Mouse (Mus musculus): ENCODE measurements around the gene Cuedc2. TPM values are rescaled to one million over a fixed set of nuclear protein-coding genes. Genes with fewer than 3 reads are reported as not detected.

Cuedc2 gene
- polyA plus RNA-seq (2014; fragmentation: Nextera tagmentation; extraction: Ambion mirVana) = 217 and 242 TPM in 2 replicates

GRCm38 (mm10) chr19:46338331-46338936, at the start of gene Cuedc2:
Gene Cuedc2 (minus strand): TSS chr19:46338702.
- Histone ChIP-seq H3K9me3 (ENCODE audit: control insufficient read depth, low read length) (no peaks in the 10 kb centered on the region), H3K4me2 (ENCODE audit: low read depth, low read length, severe bottlenecking) (peak within 1 kb of the TSS; percentile 64), H3K4me1 (replicated peaks; ENCODE audit: control insufficient read depth, insufficient read depth, low read length) (peaks cover 6% of the 10 kb centered on the region; the same call in 1 of the 2 replicates), H3K27me3 (ENCODE audit: control insufficient read depth, insufficient read depth, low read length) (no peaks in the 10 kb centered on the region), H3K4me3 (ENCODE audit: low read depth, low read length) (peak within 1 kb of the TSS; percentile 54), H3K27ac (ENCODE audit: low read depth, low read length) (no peak within 1 kb of the TSS), H3K9ac (ENCODE audit: low read length) (peak within 1 kb of the TSS; percentile 69), H3K36me3 (ENCODE audit: control insufficient read depth, insufficient read depth, low read length) (no peaks in the 10 kb centered on the region)
- ATAC-seq (replicated peaks; ENCODE audit: low FRiP score) (peak; percentile 90), DNase-seq (ENCODE audit: low spot score) (peak; percentile 97)
- under 1% methylated on average over 31 of the region's 31 CpGs for WGBS

- H3K27me3 ChIP-seq (ENCODE audit: control insufficient read depth, insufficient read depth, low read length) = no peaks in the 10 kb centered on the region
- H3K36me3 ChIP-seq (ENCODE audit: control insufficient read depth, insufficient read depth, low read length) = peaks cover 32% of the 10 kb centered on the region
- ATAC-seq (replicated peaks; ENCODE audit: low FRiP score) = no peak
Observed at GRCm38 (mm10) chr19:46382275-46382674, 43.8 kb upstream of the Cuedc2 start.

GRCm38 (mm10) chr19:46375891-46376290, 37.4 kb upstream of the Cuedc2 start:
- H3K27me3 ChIP-seq (ENCODE audit: control insufficient read depth, insufficient read depth, low read length) = no peaks in the 10 kb centered on the region
- H3K36me3 ChIP-seq (ENCODE audit: control insufficient read depth, insufficient read depth, low read length) = peaks cover 9% of the 10 kb centered on the region
- no peak overlapping the region for H3K9ac ChIP-seq (ENCODE audit: low read length)
- no peak overlapping the region for H3K27ac ChIP-seq (ENCODE audit: low read depth, low read length)
- H3K4me1 ChIP-seq (replicated peaks; ENCODE audit: control insufficient read depth, insufficient read depth, low read length) = no peaks in the 10 kb centered on the region
- no peak overlapping the region for H3K4me2 ChIP-seq (ENCODE audit: low read depth, low read length, severe bottlenecking)
- no peak overlapping the region for H3K4me3 ChIP-seq (ENCODE audit: low read depth, low read length)
- WGBS = 70% methylated on average over 4 of the region's 4 CpGs
- no peaks in the 10 kb centered on the region for H3K9me3 ChIP-seq (ENCODE audit: control insufficient read depth, low read length)
- DNase-seq (ENCODE audit: low spot score) = no peak
- ATAC-seq (replicated peaks; ENCODE audit: low FRiP score) = no peak

More at GRCm38 (mm10) chr19:46382275-46382674, 43.8 kb upstream of the Cuedc2 start:
- DNase-seq (ENCODE audit: low spot score) = no peak
- Histone ChIP-seq H3K4me3 (ENCODE audit: low read depth, low read length) (no peak overlapping the region), H3K27ac (ENCODE audit: low read depth, low read length) (no peak overlapping the region), H3K9me3 (ENCODE audit: control insufficient read depth, low read length) (no peaks in the 10 kb centered on the region), H3K4me2 (ENCODE audit: low read depth, low read length, severe bottlenecking) (no peak overlapping the region), H3K9ac (ENCODE audit: low read length) (no peak overlapping the region), H3K4me1 (replicated peaks; ENCODE audit: control insufficient read depth, insufficient read depth, low read length) (no peaks in the 10 kb centered on the region)
- WGBS = 94% methylated on average over 9 of the region's 9 CpGs

- Histone ChIP-seq H3K27ac (ENCODE audit: low read depth, low read length) (no peak overlapping the region), H3K36me3 (ENCODE audit: control insufficient read depth, insufficient read depth, low read length) (peaks cover 5% of the 10 kb centered on the region), H3K27me3 (ENCODE audit: control insufficient read depth, insufficient read depth, low read length) (no peaks in the 10 kb centered on the region), H3K9ac (ENCODE audit: low read length) (no peak overlapping the region), H3K4me1 (replicated peaks; ENCODE audit: control insufficient read depth, insufficient read depth, low read length) (no peaks in the 10 kb centered on the region), H3K4me2 (ENCODE audit: low read depth, low read length, severe bottlenecking) (no peak overlapping the region), H3K9me3 (ENCODE audit: control insufficient read depth, low read length) (no peaks in the 10 kb centered on the region), H3K4me3 (ENCODE audit: low read depth, low read length) (no peak overlapping the region)
- 64% methylated on average over 5 of the region's 5 CpGs for WGBS
- DNase-seq (ENCODE audit: low spot score) (no peak), ATAC-seq (replicated peaks; ENCODE audit: low FRiP score) (no peak)
Observed at GRCm38 (mm10) chr19:46375489-46375888, 37.0 kb upstream of the Cuedc2 start.

GRCm38 (mm10) chr19:46374477-46375088, 36.1 kb upstream of the Cuedc2 start:
- no peak overlapping the region for H3K27ac ChIP-seq (ENCODE audit: low read depth, low read length)
- DNase-seq (ENCODE audit: low spot score) (no peak), ATAC-seq (replicated peaks; ENCODE audit: low FRiP score) (0 out of 2 replicates have a peak, but pooled peaks have one; percentile 27)
- H3K4me3 ChIP-seq (ENCODE audit: low read depth, low read length) = no peak overlapping the region
- no peak overlapping the region for H3K4me2 ChIP-seq (ENCODE audit: low read depth, low read length, severe bottlenecking)
- H3K36me3 ChIP-seq (ENCODE audit: control insufficient read depth, insufficient read depth, low read length) = peaks cover 3% of the 10 kb centered on the region
- no peaks in the 10 kb centered on the region for H3K27me3 ChIP-seq (ENCODE audit: control insufficient read depth, insufficient read depth, low read length)
- WGBS = 46% methylated on average over 21 of the region's 21 CpGs
- H3K4me1 ChIP-seq (replicated peaks; ENCODE audit: control insufficient read depth, insufficient read depth, low read length) = no peaks in the 10 kb centered on the region
- H3K9ac ChIP-seq (ENCODE audit: low read length) = no peak overlapping the region
- H3K9me3 ChIP-seq (ENCODE audit: control insufficient read depth, low read length) = no peaks in the 10 kb centered on the region

GRCm38 (mm10) chr19:46369204-46369603, 30.7 kb upstream of the Cuedc2 start:
- H3K4me1 ChIP-seq (replicated peaks; ENCODE audit: control insufficient read depth, insufficient read depth, low read length) = no peaks in the 10 kb centered on the region
- 38% methylated on average over 4 of the region's 4 CpGs for WGBS
- H3K9me3 ChIP-seq (ENCODE audit: control insufficient read depth, low read length) = no peaks in the 10 kb centered on the region
- no peak overlapping the region for H3K4me2 ChIP-seq (ENCODE audit: low read depth, low read length, severe bottlenecking)
- ATAC-seq (replicated peaks; ENCODE audit: low FRiP score) (no peak), DNase-seq (ENCODE audit: low spot score) (peak; percentile 61)
- no peaks in the 10 kb centered on the region for H3K36me3 ChIP-seq (ENCODE audit: control insufficient read depth, insufficient read depth, low read length)
- H3K9ac ChIP-seq (ENCODE audit: low read length) = no peak overlapping the region
- no peak overlapping the region for H3K4me3 ChIP-seq (ENCODE audit: low read depth, low read length)
- H3K27ac ChIP-seq (ENCODE audit: low read depth, low read length) = no peak overlapping the region
- no peaks in the 10 kb centered on the region for H3K27me3 ChIP-seq (ENCODE audit: control insufficient read depth, insufficient read depth, low read length)

GRCm38 (mm10) chr19:46367798-46368590, 29.5 kb upstream of the Cuedc2 start:
- WGBS = 90% methylated on average over 23 of the region's 23 CpGs

GRCm38 (mm10) chr19:46363294-46364009, 24.9 kb upstream of the Cuedc2 start:
- no peak overlapping the region for H3K4me3 ChIP-seq (ENCODE audit: low read depth, low read length)
- H3K9ac ChIP-seq (ENCODE audit: low read length) = no peak overlapping the region
- no peak for ATAC-seq (replicated peaks; ENCODE audit: low FRiP score)
- no peak overlapping the region for H3K4me2 ChIP-seq (ENCODE audit: low read depth, low read length, severe bottlenecking)
- WGBS = 86% methylated on average over 11 of the region's 11 CpGs
- no peaks in the 10 kb centered on the region for H3K4me1 ChIP-seq (replicated peaks; ENCODE audit: control insufficient read depth, insufficient read depth, low read length)
- H3K27me3 ChIP-seq (ENCODE audit: control insufficient read depth, insufficient read depth, low read length) = no peaks in the 10 kb centered on the region
- H3K36me3 ChIP-seq (ENCODE audit: control insufficient read depth, insufficient read depth, low read length) = no peaks in the 10 kb centered on the region
- no peak for DNase-seq (ENCODE audit: low spot score)
- H3K9me3 ChIP-seq (ENCODE audit: control insufficient read depth, low read length) = no peaks in the 10 kb centered on the region
- no peak overlapping the region for H3K27ac ChIP-seq (ENCODE audit: low read depth, low read length)

More at GRCm38 (mm10) chr19:46367798-46368590, 29.5 kb upstream of the Cuedc2 start:
- Histone ChIP-seq H3K27ac (ENCODE audit: low read depth, low read length) (no peak overlapping the region), H3K36me3 (ENCODE audit: control insufficient read depth, insufficient read depth, low read length) (no peaks in the 10 kb centered on the region), H3K4me1 (replicated peaks; ENCODE audit: control insufficient read depth, insufficient read depth, low read length) (no peaks in the 10 kb centered on the region), H3K4me3 (ENCODE audit: low read depth, low read length) (no peak overlapping the region), H3K9ac (ENCODE audit: low read length) (no peak overlapping the region), H3K27me3 (ENCODE audit: control insufficient read depth, insufficient read depth, low read length) (no peaks in the 10 kb centered on the region), H3K9me3 (ENCODE audit: control insufficient read depth, low read length) (no peaks in the 10 kb centered on the region), H3K4me2 (ENCODE audit: low read depth, low read length, severe bottlenecking) (no peak overlapping the region)
- no peak for DNase-seq (ENCODE audit: low spot score)
- no peak for ATAC-seq (replicated peaks; ENCODE audit: low FRiP score)
